Mouse (Mus musculus) megakaryocyte, embryonic 14.5 days (primary cell): ENCODE data around the gene Hes6.

ENCODE experiments used
- FLI1 ChIP-seq: IDR thresholded peaks from 2 replicates; pipeline ENCODE4 v1.6.1; 2012; ENCODE audit warnings: low read length, inconsistent platforms, mixed read lengths
- GATA1 ChIP-seq: IDR thresholded peaks from 3 replicates; pipeline ENCODE4 v1.6.1; 2012; ENCODE audit warnings: mixed read lengths, low read length, inconsistent platforms, borderline replicate concordance

- TF ChIP-seq GATA1 (no peak), FLI1 (no peak)
Observed at GRCm38 (mm10) chr1:91413898-91414594, at the start of gene Hes6.
